Mouse (Mus musculus): Measurements from ENCODE around the gene March10. TPM values are rescaled to one million over a fixed set of nuclear protein-coding genes. Genes with fewer than 3 reads are reported as not detected.

The March10 gene
- polyA plus RNA-seq, 1 experiment: not detected

DNA sequence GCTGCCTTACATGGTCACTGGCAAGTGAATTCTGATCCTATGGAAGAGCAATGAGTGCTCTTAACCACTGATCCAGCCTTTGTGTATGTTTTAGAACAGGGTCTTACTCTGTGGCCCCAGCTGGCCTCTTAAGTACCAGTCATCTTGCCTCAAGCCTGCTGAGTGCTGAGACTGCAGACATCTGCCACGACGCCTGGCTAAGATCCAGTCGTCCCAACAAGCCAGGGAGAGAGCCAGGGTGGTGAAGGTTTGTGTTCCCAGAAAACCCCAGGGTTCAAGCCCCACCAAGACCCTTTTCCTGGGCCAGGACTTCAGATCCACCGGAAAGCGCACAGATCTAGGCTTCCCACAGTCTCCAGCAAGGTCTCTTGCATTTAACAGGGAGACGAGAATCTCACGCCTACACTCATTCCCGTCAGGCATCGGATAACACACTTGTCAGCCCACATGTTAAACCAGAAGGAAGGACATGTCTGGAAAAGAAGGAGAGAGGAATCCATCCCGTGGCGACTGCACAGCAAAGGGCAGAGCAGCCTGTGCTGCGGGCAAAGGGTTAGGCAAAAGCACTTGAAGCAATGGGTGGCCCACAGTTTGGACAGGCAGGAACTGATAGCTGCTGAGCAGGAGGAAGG lies 144.1 kb downstream of the March10 start:
- TF ChIP-seq POLR2A (IDR thresholded peaks at IDR 0.05; ENCODE audit: insufficient read depth, low read depth, low read length) (no peak), CTCF (IDR thresholded peaks at IDR 0.05; ENCODE audit: insufficient read depth, low read depth, low read length) (no peak)
- WGBS: 75% methylated on average over 12 of the region's 12 CpGs
- no peak overlapping the region for H3K27ac ChIP-seq (ENCODE audit: insufficient read depth, low read depth, low read length)
- H3K4me1 ChIP-seq (ENCODE audit: control insufficient read depth, insufficient read depth, low read length): peaks cover 27% of the 10 kb centered on the region
- H3K4me3 ChIP-seq (ENCODE audit: insufficient read depth, low read depth, low read length): no peak overlapping the region

DNA sequence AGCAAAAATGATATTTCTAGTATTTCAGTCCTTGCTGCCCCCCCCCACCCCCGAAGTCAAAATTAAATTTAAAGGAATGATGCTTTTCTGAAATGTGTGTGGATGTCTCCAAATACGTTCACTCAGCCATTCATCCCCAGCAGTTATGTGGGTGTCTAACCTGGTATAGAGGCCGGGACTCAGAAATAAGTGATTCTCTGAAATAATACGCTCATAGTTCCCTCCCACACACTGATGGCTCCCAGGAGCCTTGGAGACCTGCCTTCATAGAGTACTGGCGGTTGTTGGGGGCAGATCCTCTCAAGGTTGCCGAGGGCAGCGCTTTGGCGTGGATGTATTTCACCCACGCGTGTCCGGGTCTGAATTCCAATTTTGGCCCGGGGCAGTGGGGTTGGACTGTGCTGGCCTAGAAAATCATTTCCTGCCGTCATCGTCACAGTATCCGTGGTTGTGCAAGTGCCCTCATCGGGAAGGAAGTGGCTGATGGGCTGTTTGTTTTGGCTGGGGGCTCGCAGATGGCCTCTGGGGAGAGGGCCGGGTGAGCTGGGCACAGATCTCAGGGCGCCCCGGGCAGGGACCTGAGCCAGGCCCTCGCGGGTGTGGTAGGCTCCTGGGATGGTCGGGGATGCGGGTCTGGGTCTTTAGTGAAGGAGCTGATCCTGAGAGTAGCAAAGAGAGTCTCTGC lies 145.1 kb downstream of the March10 start:
- no peak for TF ChIP-seq CTCF (IDR thresholded peaks at IDR 0.05; ENCODE audit: insufficient read depth, low read depth, low read length)
- TF ChIP-seq POLR2A (IDR thresholded peaks at IDR 0.05; ENCODE audit: insufficient read depth, low read depth, low read length): no peak
- H3K4me1 ChIP-seq (ENCODE audit: control insufficient read depth, insufficient read depth, low read length): peaks cover 27% of the 10 kb centered on the region
- H3K27ac ChIP-seq (ENCODE audit: insufficient read depth, low read depth, low read length): no peak overlapping the region
- WGBS: 74% methylated on average over 24 of the region's 24 CpGs
- no peak overlapping the region for H3K4me3 ChIP-seq (ENCODE audit: insufficient read depth, low read depth, low read length)

Other genes starting within 250 kb of the March10 start
- not detected in 2 replicates for gene Mrc2, start 164.1 kb downstream of the March10 start, polyA plus RNA-seq (2012; ENCODE audit: insufficient read depth, insufficient read length, low replicate concordance, missing spikeins)
- 38.5 and 73.4 TPM in 2 replicates for gene Tanc2, start 133.3 kb upstream of the March10 start, polyA plus RNA-seq (2012; ENCODE audit: insufficient read depth, insufficient read length, low replicate concordance, missing spikeins)

Data from olfactory bulb, adult 2 months (tissue).